Mouse (Mus musculus) lung, postnatal 4 days (tissue): ENCODE data around the gene Ifna16.

Experiments
- DNase-seq, 2 experiments: peaks; one replicate each; pipeline ENCODE4 v3.0.0; 2021

The Ifna16 gene

DNA sequence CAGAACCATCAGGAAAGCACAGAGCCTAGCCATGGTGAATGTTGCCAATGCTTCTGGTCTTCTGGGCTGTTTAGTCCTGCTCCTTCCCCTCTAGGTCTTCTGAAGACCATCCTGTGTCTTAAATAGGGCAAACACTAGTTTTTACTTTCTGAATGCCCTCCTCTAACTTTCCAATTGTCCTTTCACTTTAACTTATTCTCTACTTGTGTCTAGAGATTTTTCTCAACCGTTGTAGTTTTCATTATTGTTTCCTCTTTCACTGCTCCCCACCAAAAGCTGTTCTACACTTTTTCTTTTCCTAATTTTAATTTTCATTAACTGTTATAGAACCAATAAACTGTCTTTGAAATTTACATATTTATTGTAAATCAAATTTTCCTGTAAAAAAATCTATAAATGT is at the start of gene Ifna16:
TSS of gene Ifna16 (minus strand) at position 101 of the 400 bp plus-strand sequence.
- DNase-seq: no peak

DNA sequence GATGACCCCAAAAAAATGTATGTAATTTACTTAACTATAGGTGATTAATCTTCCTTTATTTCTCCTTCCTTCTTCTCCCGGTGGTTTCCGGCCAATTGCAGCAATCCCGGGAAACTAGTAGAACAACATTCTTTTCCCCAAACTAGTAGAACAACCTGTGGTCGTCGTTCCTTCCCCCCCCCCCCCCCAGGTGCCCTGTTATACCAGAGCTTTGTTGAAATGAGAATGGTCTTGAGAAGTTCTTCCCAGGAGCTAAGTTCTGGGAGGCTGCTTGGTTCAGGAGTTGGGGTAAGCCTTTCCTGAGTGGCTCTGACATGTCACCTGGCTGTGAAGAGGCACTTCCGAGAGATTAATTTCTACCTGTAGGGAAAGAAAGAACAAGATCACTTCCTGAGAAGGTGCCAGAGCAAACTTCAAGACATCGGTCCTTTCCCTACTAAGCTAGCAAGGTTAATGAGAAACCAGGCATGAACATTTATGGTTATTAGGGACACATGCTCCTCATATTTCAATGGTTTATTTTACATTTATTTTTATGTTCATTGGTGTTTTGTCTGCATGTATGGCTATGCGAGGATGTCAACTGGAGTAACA is 46.9 kb upstream of the Ifna16 start:
- DNase-seq: no peak

DNA sequence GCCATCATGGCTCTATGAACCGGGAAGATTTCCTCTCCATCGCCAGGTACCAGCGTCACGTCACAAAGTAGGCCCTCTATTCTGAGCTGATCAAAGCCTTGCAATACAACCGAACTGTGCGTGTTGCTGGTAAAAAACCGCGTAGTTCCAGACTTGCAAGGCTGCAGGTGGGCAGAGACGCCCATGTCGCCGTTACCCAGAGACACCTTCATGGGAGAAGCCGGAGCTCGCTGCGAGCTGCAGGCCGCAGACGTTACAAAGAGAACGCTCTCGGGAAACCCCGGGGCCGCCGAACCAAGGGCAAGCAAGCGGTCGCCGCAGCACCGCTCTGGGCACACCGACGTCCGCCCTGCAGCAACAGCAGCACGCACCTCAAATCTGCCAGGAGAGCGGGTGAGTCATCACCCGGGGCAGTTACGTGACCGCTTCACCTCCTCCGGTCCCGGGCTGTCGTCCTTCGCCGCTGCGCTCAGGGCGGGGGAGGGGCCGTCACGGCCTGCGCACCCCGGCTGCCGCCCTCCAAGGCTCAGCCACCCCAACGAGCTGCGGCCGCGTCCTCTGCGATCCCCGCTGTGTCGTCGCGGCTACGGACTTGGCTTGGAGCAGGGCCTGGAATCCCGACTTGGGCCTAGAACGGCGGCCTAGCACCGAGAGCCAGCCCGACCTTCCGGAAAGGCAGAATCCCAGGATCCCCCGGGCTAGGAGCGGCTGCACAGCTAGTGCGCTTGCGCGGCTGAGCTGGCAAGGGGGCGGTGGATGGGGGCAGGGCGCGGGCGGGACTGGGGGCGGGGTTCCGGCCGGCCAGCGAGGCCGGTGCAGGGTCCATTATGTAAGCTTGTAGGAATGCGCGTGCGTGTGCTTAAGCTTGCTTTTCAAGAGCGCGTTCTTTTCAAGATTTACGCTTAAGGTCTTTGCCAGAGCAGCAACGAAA is 45.3 kb upstream of the Ifna16 start, which contains the start of the genes Gm26566 and Klhl9:
TSS of gene Gm26566 (plus strand) at position 15 of the 931 bp plus-strand sequence.
TSS of gene Klhl9 (minus strand) at position 675 of the 931 bp plus-strand sequence.
- peak; percentile 94 to 95 for DNase-seq

DNA sequence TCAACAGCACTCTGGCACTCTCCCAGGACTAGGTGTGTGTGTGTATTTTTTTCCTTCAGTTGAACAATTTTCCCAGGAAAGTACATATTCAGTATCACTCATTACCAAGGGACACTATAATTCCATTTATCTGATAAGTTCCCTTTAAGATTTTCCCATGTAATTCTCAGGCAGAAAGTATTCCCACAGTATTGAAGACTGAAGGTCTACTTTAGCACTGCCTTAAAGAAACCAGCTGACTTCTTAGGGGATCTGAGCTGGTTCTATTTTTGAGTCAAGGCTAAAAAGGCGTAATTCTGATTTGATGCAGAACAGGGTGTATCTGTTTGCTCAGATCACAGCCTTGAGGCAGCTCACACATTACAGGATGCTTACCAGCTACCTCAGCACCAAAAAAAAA is 42.0 kb upstream of the Ifna16 start:
- no peak for DNase-seq

DNA sequence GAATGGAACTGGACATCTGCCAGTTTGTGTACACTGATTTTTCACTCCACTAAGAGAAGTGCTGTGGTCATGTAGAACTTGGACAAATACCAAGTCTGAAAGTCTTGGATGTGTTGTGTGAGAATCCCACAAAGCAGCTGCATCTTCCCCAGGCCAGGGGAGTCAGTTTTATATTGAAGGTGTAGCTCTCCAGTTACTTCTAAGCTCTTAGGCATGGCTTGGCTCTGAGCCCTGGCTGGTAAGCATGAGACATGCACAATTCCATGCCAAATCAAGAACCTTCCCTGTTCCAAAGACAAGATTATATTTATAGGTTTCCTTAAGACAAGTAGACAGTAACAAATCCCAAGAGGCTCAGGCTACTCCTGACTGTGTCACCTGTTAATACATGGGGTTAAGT is 38.3 kb upstream of the Ifna16 start:
- DNase-seq: no peak

DNA sequence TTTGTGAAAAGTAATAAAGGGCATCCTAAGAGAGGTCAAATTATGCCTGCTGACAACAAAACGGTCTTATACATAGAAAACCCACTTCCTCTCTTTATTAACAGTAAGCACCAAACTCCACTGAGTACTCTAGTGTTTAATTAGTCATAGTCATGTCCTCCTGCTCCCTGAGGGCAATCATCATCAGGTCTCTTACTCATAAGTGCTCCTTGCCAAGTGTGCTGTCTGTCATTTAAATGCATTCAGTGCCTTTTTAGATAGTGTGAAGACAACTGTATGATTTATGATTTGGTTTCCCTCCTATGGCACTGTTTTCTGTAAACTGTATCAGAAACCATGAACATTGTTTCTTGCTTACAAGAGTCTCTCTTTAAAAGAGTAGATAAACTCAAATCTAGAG is 37.6 kb upstream of the Ifna16 start:
- DNase-seq: no peak

DNA sequence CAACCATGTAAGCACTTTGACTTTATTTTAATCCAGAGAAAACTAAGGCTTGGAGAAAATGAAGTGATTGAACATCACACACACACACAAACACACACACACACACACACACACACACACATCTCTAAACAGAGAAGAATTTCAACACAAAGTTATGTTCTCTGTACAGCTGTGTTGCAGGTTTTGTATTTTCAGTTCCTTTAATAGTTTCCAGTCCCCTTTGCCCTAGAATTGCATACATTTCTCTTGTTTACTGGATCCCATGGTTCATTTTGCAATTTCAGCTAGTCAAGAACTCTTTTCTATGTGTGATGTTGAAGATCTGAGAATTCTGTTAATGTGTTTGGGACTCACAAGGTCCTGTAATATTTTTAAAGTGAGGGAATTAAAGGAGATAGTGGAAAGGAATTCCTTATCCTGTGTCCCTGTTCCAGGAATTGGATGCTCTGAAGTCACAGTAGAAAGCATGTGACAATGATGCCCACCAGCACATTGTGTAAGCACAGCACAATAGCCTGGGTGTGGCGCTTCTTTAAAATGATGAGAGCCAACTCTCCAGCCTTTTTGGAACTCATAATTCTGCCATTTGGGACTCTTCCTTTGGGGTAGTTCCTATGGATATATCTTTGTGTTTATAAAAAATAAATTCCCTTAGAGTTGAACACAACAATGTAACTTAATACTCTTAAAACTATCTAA is 30.6 kb upstream of the Ifna16 start:
- DNase-seq: no peak

DNA sequence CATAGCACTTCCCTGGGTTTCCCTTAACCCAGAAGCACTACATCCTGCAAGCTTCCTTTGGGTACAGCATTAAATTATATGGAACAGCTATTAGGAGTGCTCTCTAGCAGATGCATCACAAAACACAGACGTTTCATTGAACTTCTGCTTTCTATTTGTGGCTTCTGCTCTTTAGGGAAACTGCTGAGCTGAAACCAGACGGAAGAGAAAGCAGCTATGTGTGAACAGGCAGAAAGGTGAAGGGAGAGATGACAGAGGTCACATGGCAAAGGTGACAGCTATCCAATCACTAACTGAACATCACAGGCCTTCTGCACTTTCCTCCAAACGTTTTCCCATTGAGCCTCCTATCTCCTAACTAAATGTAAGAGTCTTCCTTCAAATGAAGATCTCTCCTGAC is 29.2 kb upstream of the Ifna16 start:
- DNase-seq: no peak

DNA sequence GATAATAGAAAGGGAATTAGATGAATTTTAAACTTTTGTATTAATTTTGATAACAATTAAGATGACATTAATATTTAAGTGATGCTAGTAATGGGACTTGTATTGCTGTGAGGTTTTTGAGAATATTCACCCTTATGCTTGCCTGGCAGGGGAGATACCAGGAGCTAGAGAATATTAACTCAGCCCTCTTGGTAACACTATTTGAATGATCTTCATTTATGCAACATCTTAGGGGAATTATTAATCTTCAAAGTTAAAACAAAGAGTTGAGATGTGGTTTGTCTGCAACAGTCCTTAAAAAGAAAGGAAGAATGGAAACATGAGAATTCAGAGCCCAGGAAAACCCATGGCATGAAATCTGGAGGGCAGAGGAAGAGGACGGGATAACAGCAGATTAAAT is 22.6 kb upstream of the Ifna16 start:
- no peak for DNase-seq

DNA sequence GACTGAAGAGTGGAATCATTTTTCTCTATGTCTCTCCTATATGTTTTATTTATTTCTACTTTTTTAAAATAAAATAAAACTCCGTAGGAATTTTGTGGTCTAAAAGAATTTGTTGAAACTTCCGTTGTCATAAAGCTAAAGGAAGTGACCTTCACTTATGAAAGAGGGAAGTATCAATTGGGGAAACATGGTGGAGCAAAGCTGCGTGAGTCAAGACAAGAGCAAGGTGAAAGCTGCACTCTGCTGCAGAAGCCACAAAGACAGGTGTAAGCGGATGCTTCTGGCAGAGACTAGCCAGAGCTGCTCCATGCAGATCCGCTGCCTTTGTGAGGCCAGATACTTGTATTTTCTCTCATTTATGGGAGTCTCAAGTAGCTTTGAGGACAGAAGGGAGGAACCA is 22.1 kb upstream of the Ifna16 start:
- DNase-seq: no peak

DNA sequence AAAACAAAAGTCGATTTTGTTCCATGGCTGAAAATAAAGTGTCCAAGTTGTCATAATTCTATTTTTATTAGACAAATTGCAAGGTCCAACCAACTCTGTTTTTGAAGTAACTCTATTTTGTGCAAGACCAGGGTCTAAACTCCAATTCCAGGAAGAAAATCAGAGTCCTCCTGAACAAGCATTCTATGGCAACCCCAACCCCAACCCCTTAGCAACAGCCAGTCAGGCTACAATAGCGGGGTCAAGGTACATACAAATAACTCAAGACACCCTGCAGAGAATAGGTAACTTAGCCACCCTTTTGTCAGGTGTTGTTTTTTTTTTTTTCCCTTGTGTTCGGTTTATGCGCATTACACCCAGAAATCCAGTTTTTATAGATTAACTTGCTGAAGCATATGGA is 21.0 kb upstream of the Ifna16 start:
- no peak for DNase-seq

DNA sequence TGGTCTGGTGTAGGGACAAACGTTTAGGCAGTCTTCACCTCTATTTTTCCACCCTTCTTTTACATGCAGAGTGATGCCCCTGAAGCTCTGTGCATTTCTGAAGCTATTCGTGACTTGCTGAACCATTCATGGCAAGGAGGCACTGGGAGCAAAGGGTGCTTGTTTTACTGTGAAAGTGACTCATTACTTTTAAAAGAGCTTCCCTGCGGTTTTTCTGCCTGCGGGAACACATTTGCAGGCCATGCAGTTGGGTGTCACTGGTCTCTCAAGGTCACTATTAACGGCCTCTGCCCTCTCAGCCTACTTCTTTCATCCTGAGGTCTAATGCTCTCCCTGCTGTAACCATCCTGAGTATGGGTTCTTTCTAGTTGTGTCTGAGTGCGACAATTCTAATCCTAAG is 20.4 kb upstream of the Ifna16 start:
- no peak for DNase-seq

DNA sequence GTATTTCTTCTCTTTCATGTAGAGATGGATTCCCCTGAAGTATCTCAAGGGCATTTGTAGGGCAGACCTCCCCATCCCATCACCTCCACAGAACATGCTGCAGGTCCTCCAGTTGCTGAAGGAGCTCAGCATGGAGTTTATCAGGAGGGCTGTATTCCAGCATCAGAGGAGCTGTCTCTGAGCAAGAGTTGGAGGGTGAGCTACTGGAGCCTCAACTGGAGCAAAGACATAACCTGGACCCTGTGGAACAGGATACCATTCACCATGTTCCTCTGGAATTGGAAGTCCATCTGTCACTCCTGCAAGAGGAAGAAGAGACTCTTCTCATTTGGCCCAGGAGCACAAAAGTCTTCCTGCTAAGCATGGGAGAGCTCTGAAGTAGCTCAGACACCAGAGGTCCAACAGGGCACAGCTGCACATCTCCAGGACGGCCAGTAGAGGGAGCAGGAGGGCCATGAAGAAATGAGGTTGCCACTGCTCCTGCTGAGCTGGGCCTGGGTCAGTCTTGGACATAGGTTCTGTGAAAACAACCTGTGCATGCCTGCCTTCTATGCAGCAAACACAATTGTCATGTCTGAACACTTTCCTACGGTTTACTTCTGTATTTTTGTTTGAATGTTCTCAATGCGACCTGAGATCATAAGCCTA is 19.6 kb upstream of the Ifna16 start:
- peak; percentile 66 to 86 for DNase-seq

DNA sequence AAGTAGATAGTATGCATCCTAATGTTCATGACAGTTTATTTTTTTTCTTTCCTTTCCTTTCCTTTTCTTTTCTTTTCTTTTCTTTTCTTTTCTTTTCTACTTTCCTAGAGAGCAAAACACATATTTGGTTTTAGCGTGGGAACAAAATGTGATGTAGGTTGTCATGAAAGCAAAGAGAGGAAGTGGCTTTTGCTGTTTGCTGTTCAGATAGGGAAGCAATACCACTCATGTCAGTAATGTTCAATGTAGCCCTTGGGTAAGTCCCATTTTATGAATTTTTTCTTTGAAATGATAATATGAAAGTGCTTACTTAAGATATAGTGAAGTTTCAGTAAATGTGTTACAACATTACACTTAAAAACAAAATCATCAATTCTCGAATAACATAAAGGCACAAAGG is 16.7 kb upstream of the Ifna16 start:
- no peak for DNase-seq

DNA sequence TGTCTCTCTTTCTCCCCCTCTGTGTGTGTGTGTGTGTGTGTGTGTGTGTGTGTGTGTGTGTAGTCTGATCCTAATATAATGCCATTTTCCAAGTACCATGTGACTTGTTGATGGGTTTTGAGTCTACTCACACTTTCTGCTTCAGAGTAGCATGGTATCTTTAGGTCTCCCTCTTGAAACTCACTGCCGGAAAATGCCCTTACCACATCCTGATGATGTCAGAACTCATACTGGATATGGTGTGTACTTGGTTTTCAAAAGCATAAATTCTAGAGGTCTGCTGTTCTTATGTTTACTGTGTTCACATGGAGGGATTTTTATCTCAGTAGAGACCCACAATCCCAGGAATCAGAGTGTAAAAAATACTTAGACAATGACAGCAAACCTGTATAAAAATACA is 15.8 kb upstream of the Ifna16 start:
- DNase-seq: no peak

DNA sequence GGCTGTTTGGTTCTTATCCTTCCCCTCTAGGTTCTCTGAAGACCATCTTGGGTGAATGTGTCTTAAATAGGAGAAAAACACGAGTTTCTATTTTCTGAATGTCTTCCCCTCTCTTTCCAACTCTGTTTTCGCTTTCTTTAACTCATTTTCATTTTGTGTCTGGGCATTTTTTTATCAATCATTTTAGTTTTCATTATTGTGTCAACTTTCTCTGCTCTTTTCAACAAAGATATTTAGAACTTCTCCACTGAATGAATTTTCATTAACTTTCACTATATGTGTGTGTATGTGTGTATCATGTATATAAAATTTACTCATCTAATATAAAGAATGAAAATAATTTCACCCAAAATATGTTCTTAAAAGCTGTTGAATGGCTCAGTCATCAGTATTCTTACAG is 14.5 kb upstream of the Ifna16 start, which contains the start of gene Ifnab:
TSS of gene Ifnab (minus strand) at position 101 of the 400 bp plus-strand sequence.
- no peak for DNase-seq

DNA sequence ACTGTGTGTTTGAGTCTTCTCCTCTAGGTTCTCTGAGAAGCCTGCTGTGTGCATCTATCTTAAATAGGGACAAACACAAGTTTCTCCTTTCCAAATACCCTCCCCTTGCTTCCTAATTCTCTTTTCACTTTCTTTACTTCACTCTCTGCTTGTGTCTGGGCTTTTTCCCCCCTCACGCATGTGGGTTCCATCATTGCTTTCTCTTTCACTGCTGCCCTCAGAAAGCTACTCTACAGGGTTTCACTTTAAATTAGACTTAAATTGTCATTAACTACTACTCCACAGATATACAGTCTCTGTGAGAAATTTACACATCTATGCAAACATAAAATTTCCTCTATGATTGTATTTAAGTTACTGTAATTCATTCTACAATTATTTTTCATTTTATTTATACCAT is 7.1 kb upstream of the Ifna16 start, which contains the start of gene Ifna2:
TSS of gene Ifna2 (minus strand) at position 101 of the 400 bp plus-strand sequence.
- no peak for DNase-seq

DNA sequence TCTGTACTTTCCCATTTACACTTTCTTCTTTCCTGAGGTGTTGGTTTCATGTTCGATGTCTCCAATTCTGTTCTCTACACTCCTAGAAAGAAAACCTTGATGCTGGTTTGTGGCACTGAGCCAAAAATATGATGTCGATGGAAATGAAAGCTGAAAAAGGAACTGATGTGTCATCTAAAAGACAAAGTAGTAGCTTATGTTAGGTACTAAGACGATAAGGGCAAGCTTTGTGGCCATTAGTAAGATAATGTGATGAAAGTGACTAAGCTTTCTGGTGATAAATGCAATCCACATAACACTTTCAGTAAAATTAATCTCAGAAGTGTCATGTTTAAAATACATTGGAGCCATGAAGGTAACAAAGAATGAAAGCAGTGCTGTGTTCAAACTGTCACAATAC is 4.6 kb upstream of the Ifna16 start:
- DNase-seq: no peak

DNA sequence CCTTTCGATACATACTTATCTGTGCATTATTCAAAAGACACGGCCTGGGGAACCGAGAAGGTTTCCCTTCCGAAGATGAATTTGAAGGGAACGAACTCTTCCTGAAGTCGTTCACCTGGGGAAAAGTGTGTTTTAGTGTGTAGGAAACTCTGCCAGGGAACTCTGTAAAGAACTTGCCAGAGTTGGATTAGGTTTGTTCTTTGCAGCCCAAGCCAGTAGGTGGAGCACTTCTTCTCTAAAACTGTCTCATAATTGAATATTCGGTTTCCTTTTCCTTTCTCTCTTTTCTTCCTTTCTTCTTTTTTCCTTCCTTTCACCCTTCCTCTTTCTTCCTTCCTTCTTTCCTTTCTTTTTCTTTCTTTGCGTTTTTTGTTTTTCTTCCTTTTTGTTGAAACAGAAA is 3.6 kb upstream of the Ifna16 start:
- DNase-seq: peak in 1 of 2 experiments; percentile 12

DNA sequence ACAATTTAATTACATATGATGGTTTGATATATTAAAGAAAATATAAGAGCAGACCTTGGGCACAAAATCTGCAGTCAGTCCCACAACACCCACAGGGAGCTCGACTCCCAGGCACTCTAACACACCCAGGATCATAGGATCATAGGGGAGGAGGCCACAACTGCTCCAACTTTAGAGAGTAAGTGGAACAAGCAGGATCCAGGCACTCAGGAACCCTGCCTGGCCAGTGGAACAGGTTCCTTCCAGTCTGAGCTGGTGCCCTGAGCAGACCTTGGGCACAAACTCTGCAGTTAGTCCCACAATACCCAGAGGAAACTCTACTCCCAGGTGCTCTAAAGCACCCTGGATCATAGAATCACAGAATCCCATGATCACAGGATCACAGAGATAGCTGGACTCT is 21.3 kb downstream of the Ifna16 start:
- DNase-seq: no peak

DNA sequence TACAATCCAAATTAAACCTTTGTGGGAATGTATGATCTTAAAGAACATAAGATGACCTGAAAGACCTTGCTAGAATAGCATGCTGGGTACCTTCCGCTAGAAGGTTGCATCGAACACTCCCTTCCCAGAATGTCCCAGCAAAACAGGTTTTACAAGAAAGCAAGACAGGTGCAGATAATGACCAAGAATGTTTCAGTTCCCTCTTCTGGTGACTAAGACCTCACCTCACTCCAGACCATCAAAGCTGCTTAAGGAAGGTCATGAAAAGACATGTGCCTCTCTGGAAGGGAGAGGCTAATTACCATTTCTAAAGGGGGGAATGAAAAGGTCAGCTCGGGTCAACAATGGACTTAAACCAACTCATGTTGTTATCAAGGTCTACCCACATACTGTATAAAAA is 23.1 kb downstream of the Ifna16 start:
- no peak for DNase-seq

DNA sequence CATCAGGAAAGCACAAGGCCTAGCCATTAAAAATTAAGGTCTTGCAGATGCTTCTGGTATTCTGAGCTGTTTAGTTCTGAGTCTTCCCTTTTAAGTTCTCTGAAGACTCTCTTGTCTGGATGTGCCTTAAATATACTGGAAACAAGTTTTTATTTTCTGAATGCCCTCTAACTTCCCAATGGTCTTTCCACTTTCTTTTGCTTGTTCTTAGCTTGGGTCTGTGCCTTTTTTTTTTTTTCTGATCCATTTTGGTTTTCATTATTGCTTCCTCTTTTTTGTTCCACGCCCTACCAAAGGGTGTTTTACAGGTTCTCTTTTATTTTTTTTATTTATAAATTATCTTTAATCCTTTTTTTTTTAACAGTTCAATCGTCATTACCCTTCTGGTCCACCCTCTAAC is 32.4 kb downstream of the Ifna16 start, which contains the start of gene Ifna13:
TSS of gene Ifna13 (minus strand) at position 101 of the 400 bp plus-strand sequence.
- no peak for DNase-seq

DNA sequence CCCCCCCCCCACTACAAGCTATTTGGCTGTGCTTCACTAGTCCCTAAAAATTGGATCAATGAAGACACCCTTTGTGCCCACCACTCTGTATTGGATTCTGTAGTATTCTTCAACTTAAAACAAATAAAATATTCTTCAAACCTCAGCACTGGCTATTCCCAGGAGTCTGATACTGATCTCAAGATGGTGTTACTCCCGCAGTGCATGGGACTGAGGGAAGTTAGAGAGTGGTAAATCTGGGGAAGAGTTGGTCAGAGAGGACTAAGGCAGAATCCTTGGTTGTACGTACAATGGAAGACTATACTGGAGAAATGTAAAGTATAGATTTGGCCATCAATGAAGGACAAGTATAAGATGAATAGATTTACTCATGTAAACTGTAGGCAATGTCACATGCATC is 34.2 kb downstream of the Ifna16 start:
- DNase-seq: no peak
